Mouse (Mus musculus) limb, embryonic 12.5 days (tissue): ENCODE data around the gene Sncg. TPM values are rescaled to one million over a fixed set of nuclear protein-coding genes. Genes with fewer than 3 reads are reported as not detected.
A peak's percentile ranks its signal among the peaks of the same experiment; 100 is the strongest.
"Not testable (repeated sequence)": the region's sequence is repeated elsewhere in the genome, so short reads cannot be mapped to it uniquely, and the experiment has no call there.

Source experiments
- ATAC-seq: fragments of 200-750 bp; cut with Nextera tagmentation; 2 replicates; pipeline ENCODE4 v1.8.0; 2017; ENCODE audit warnings: low read depth, moderate TSS enrichment; ENCODE audit not compliant: insufficient number of reproducible peaks, insufficient read depth, low FRiP score, low TSS enrichment
- H3K27ac ChIP-seq: fragments of 300-500 bp; sonication (generic); 2 replicates; pipeline ENCODE4 v1.5.1; 2016; ENCODE audit warnings: mild to moderate bottlenecking, moderate library complexity
- H3K27me3 ChIP-seq: fragments of 300-500 bp; sonication (generic); 2 replicates; pipeline ENCODE4 v1.6.1; 2016; ENCODE audit warnings: mild to moderate bottlenecking, moderate library complexity
- H3K36me3 ChIP-seq: fragments of 300-500 bp; sonication (generic); 2 replicates; pipeline ENCODE4 v1.6.1; 2016; ENCODE audit warnings: mild to moderate bottlenecking, moderate library complexity
- H3K4me1 ChIP-seq: fragments of 300-500 bp; sonication (generic); replicated peaks from 2 replicates; pipeline ENCODE4 v1.6.1; 2016
- H3K4me2 ChIP-seq: fragments of 300-500 bp; sonication (generic); 2 replicates; pipeline ENCODE4 v1.6.1; 2016; ENCODE audit warnings: mild to moderate bottlenecking, moderate library complexity
- H3K4me3 ChIP-seq: fragments of 300-500 bp; sonication (generic); replicated peaks from 2 replicates; pipeline ENCODE4 v1.5.1; 2016; ENCODE audit warnings: mild to moderate bottlenecking
- H3K9ac ChIP-seq: fragments of 300-500 bp; sonication (generic); replicated peaks from 2 replicates; pipeline ENCODE4 v1.6.1; 2016; ENCODE audit warnings: mild to moderate bottlenecking, moderate library complexity
- H3K9me3 ChIP-seq: fragments of 300-500 bp; sonication (generic); 2 replicates; pipeline ENCODE4 v1.6.1; 2016; ENCODE audit warnings: mild to moderate bottlenecking, moderate library complexity
- WGBS: fragments of 180-500 bp; shearing (Covaris S2); methylation state at CpG from one replicate; pipeline ENCODE4 v1.1.7; 2016; 5-methylcytosine and 5-hydroxymethylcytosine counted together
- polyA plus RNA-seq: library from polyadenylated mRNA; unstranded; fragments of >200 nt; fragmentation: Nextera tagmentation; extraction: Ambion mirVana; gene quantifications from 2 replicates; pipeline ENCODE4 v1.2.1, GENCODE M21; 2016

Sncg gene
- polyA plus RNA-seq, 1 experiment from 2014 or later = 7.5 TPM

DNA sequence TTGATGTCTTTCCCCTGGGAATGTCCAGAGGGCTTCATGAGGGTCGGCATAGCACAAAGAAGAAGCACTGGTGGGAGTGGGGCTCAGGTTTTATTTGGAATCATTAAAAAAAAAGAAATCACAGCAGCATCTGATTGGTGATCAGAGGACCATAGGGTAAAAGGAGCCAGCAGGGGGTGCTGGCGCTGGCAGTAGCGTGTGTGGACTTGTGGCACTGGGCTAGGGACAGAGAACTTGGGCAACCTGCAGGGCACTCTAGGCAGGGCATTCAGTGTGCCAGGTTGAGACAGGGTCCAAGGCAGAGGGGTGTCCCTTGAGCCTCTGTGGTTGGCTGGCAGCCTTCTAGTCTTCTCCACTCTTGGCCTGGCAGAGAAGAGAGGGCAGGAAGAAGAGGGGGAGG lies 4.4 kb downstream of the Sncg start:
- ATAC-seq = no peak
- WGBS = 46% methylated on average over 3 of the region's 3 CpGs
- no peaks in the 10 kb centered on the region for H3K9me3 ChIP-seq

DNA sequence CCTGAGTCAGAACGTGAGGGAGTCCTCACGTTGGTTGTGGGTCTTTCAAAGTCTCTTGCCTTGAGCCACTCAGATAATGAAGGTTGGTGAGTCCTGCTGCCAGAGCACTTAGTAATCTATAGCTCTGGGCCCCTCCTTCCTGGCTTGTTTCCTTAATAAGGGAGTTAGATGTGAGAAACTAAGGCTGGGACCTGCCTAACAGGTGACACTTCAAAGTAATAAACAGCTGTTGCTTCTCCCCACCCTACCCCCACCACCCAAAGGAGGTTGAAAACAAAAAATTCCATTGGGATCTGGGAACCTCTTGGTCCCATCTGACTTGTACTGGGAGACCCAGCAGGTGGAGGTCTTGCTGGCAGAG lies 9.5 kb downstream of the Sncg start:
- no peaks in the 10 kb centered on the region for H3K9me3 ChIP-seq
- no peak overlapping the region for H3K9ac ChIP-seq
- H3K4me1 ChIP-seq = peaks cover 10% of the 10 kb centered on the region
- 93% methylated on average over 2 of the region's 2 CpGs for WGBS
- no peaks in the 10 kb centered on the region for H3K36me3 ChIP-seq
- peaks cover 24% of the 10 kb centered on the region for H3K27me3 ChIP-seq
- H3K4me3 ChIP-seq = no peak overlapping the region
- H3K4me2 ChIP-seq = no peak overlapping the region
- no peak overlapping the region for H3K27ac ChIP-seq
- no peak for ATAC-seq

More for the DNA sequence above, 4.4 kb downstream of the Sncg start:
- H3K4me2 ChIP-seq = no peak overlapping the region
- no peak overlapping the region for H3K27ac ChIP-seq
- no peaks in the 10 kb centered on the region for H3K36me3 ChIP-seq
- H3K9ac ChIP-seq = no peak overlapping the region
- H3K27me3 ChIP-seq = no peaks in the 10 kb centered on the region
- no peak overlapping the region for H3K4me3 ChIP-seq
- peaks cover 8% of the 10 kb centered on the region; the same call in 1 of the 2 replicates for H3K4me1 ChIP-seq

DNA sequence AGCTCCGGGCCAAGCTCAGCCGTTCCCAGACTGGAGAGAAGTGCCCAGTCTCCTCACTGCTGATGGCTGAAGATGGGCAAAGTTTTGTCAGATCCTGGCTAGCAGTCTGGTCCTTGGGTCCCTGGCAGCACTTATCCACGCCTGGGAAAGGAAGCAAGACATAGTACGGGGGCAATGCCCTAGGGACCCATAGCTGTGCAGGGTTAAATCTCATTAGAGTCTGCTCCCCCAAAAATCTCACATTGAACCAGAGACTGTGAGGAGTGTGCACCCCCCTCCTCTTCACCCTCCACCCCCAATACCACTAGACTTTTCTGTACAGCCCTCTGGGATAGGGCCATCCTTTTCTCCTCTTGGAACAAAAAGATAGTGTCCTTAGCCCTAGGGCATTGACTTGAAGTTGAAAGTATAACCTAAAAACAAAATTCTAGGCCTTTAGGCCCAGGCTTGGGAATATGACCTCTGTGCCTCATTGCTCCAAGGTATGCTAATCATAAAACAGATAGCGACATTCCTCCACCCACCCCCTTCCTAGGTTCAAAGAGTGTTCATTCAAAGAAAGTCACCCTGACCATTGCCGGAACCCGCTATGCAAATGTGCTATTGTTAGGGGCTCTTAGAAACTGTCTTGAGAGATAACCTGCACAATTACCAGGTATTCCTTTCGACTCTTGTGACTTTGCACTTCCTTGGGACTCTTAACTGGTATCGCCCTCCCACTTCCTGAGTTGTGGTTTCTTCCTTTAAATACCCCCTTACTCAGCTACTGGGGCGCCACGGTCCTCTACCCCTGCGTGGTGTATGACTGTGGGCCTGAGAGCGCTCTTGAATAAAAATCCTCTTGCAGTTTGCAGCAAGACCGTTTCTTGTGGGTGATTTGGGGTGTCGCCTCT lies 10.1 kb downstream of the Sncg start:
- not testable (repeated sequence) for ATAC-seq
- 80% methylated on average over 15 of the region's 15 CpGs for WGBS

DNA sequence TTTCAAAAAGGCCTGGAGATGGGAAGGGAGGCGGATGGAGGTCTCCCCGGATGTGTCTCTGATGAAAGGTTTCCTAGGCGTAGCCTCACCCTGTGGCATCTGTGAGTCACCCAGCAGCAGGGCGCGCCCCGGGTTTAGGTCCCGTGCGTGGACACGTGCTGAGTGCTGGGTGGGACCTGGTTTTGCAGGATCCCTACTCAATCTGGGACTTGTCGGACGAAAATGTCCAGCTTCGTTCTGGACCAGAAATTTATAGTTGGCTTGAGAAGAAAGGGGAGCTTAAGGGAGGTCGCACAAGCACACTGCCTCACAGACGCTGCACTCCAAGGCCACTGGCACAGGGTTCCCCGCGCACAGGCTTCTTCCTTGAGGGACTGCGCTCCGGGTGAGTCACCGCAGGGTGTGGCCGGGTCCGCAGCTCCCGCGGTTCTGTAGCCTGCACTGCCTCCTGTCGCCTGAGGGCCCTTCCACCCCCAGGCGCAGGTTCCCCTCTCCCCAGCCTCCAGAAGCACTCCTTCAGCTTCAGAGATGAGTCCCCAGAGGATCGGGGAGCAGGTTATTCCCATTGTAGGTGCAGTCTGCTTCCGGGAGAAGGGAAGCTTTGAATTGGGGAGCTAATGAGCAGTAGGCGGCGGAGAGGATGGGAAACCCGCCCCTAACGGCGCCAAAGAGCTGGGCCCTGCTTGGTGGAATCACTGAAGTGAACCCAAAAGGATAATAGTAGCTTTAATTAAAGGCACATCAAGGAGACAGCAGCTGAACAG lies 10.9 kb downstream of the Sncg start:
- Histone ChIP-seq H3K36me3 (no peaks in the 10 kb centered on the region), H3K9ac (peak overlapping the region; percentile 57), H3K4me1 (peaks cover 10% of the 10 kb centered on the region), H3K9me3 (no peaks in the 10 kb centered on the region), H3K27ac (no peak overlapping the region), H3K27me3 (peaks cover 24% of the 10 kb centered on the region), H3K4me3 (peak overlapping the region; percentile 42), H3K4me2 (peak overlapping the region; percentile 80)
- 3% methylated on average over 32 of the region's 32 CpGs for WGBS
- peak; percentile 40; the same call in 1 of the 2 replicates for ATAC-seq

More for the DNA sequence above, 10.1 kb downstream of the Sncg start:
- H3K4me3 ChIP-seq = peak overlapping the region; percentile 42
- not testable (repeated sequence) for H3K36me3 ChIP-seq, H3K27ac ChIP-seq, H3K9ac ChIP-seq, H3K9me3 ChIP-seq, H3K4me1 ChIP-seq
- H3K4me2 ChIP-seq = peak overlapping the region; percentile 80
- peaks cover 24% of the 10 kb centered on the region for H3K27me3 ChIP-seq

DNA sequence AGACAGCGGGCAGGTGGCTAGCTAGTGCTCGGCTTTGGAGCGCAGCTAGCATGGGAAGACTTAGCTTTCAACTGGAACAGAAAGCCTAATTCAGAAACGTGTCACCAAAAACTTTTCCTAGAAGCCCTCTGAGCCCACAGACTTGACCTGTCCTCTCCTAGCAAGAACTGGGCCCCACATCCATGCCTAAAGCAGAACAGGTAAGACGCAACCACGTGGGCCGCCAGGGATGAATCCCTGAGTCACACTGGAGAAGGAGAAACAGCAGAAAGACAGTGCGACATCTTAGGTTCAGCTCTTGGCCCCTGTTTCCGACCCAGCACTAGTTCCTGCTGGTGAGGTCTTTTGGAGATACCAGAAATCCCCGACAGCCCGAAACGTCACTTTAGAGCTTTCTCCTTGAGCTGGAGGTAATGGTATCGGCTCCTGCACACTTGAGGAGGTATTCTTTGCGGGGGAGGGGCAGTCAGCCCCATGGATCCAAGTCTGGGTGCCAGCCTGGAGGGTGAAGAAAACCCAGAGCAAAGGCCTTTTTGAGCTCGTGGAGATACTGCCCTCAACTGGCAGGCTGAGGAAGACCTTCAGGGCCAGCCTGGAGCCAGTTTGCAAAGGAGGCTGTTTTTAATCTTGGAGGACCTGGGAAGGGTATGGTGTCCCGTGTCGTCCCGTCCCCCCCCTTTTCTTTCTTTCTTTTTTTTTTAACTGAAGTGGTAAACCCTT lies 11.7 kb downstream of the Sncg start:
- no peak for ATAC-seq

DNA sequence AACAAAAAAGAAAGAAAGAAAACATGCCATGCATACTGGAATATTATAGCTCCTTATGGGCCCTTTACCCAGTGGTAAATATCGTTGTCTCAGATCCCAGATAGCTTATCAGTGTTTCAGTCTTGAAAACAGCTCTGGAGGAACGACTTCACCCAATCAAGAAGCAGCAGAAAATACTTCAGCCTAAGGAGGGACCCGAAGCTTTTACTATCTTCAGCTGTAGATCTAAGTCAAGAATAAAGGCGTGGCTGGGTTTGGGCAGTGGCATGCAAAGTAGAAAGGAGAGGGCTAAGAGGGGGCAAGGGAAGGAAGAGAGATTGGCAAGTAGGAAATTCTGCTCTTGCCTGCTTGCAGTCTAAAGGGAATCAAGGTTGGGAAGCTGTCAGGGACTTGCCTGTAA lies 12.5 kb downstream of the Sncg start:
- no peak overlapping the region for H3K4me2 ChIP-seq
- H3K36me3 ChIP-seq = no peaks in the 10 kb centered on the region
- H3K27ac ChIP-seq = no peak overlapping the region
- no peak overlapping the region for H3K9ac ChIP-seq
- ATAC-seq = no peak
- H3K27me3 ChIP-seq = peaks cover 24% of the 10 kb centered on the region
- H3K4me3 ChIP-seq = no peak overlapping the region
- H3K9me3 ChIP-seq = no peaks in the 10 kb centered on the region
- H3K4me1 ChIP-seq = peaks cover 10% of the 10 kb centered on the region
- 66% methylated on average over 4 of the region's 4 CpGs for WGBS

More for the DNA sequence above, 11.7 kb downstream of the Sncg start:
- H3K4me2 ChIP-seq = peak overlapping the region; percentile 80
- H3K9ac ChIP-seq = peak overlapping the region; percentile 57; the same call in 1 of the 2 replicates
- 29% methylated on average over 18 of the region's 18 CpGs for WGBS
- H3K36me3 ChIP-seq = no peaks in the 10 kb centered on the region
- peaks cover 24% of the 10 kb centered on the region for H3K27me3 ChIP-seq
- H3K4me3 ChIP-seq = peak overlapping the region; percentile 42
- no peak overlapping the region for H3K27ac ChIP-seq
- H3K4me1 ChIP-seq = peaks cover 10% of the 10 kb centered on the region
- no peaks in the 10 kb centered on the region for H3K9me3 ChIP-seq

DNA sequence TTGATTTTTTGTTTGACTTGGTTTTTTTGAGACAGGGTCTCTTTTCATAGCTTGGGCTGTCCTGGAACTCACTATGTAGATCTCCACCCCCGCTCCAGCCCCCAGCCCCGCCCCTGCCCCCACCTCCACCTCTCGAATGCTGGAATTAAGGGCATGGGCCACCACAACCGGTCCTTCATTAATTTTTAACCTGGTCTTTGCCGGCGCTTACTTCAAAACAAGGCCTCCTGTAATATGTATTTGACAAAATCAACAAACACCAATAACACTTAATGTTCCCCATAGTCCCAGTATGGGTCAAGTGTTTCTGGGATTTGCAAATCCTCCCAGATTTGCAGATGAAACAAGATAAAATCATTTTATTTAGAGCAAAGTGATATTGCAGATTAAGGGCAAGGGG lies 14.3 kb downstream of the Sncg start:
- no peak overlapping the region for H3K27ac ChIP-seq
- H3K9me3 ChIP-seq = no peaks in the 10 kb centered on the region
- no peak overlapping the region for H3K9ac ChIP-seq
- H3K27me3 ChIP-seq = peaks cover 24% of the 10 kb centered on the region
- ATAC-seq = no peak
- no peaks in the 10 kb centered on the region for H3K36me3 ChIP-seq
- peaks cover 10% of the 10 kb centered on the region for H3K4me1 ChIP-seq
- 53% methylated on average over 6 of the region's 6 CpGs for WGBS
- H3K4me2 ChIP-seq = no peak overlapping the region
- H3K4me3 ChIP-seq = no peak overlapping the region

DNA sequence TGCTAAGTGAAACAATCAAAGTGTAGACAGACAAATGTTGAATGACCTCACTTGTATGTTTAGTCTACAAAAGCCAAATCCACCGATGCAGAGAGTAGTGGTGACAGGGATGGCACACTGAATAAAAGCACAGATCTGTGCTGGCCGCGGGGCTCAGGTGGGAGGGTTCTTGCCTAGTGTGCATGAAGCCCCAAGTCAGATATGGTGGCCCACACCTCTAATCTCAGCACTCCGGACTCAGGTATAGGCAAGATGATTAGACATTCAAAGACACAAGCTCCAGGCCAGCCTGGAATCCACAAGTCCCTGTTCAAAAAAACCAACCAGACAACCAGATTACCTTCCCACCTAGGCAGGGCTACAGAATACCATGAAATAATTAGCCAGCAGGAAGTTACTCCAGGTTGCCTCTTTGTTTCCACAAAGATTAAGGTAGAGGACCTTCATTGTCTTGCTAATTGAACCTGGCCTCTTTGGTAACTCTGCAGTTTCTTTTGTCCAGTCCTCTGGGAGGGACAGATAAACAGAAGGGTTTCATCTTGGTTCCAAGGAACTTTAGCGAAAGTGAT lies 14.8 kb downstream of the Sncg start:
- peaks cover 24% of the 10 kb centered on the region for H3K27me3 ChIP-seq
- H3K4me2 ChIP-seq = no peak overlapping the region
- H3K9ac ChIP-seq = no peak overlapping the region
- no peak for ATAC-seq
- H3K9me3 ChIP-seq = no peaks in the 10 kb centered on the region
- H3K4me1 ChIP-seq = peaks cover 10% of the 10 kb centered on the region
- no peaks in the 10 kb centered on the region for H3K36me3 ChIP-seq
- 57% methylated on average over 5 of the region's 5 CpGs for WGBS
- H3K27ac ChIP-seq = no peak overlapping the region
- H3K4me3 ChIP-seq = no peak overlapping the region

DNA sequence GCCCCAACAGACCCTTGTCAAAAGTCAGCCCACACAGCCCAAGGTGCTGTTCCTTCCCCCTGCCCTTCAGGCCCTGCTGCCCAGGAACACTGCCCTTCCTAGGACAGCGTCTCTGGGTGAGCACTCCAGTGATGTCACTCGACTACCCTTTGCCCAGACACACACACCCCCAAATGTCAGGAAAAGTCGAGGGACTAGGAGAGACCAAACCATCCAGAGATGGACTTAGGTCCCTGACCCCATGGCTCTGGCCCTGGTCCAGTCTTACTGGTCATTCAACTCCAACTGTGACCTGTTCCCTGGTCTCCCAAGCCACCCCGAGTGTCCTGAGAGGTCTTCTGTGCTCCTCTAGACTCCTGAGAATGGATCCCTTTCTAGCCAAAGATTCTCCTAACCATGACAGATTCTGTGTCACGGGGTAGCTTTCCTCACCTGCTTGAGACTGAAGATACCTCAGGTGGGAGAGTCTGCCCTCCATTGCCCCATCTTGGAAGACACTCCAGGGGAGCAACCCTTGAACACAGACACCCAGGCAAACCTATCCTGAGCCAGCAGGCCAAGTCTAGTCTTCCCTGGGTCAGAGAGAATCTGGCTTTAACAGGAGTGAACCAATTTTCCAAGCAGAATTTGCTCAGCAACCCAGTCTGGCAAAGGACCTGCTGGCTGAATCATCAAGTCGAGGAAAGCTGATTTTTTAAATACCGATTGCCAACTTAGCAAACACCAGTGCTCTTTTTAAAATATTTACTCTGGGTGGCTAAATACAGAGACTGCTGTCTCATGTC lies 16.7 kb downstream of the Sncg start:
- no peak overlapping the region for H3K4me3 ChIP-seq
- H3K9me3 ChIP-seq = no peaks in the 10 kb centered on the region
- no peaks in the 10 kb centered on the region for H3K4me1 ChIP-seq
- H3K27ac ChIP-seq = no peak overlapping the region
- H3K27me3 ChIP-seq = peaks cover 12% of the 10 kb centered on the region
- H3K36me3 ChIP-seq = no peaks in the 10 kb centered on the region
- no peak for ATAC-seq
- H3K9ac ChIP-seq = no peak overlapping the region
- no peak overlapping the region for H3K4me2 ChIP-seq
- 82% methylated on average over 7 of the region's 7 CpGs for WGBS

DNA sequence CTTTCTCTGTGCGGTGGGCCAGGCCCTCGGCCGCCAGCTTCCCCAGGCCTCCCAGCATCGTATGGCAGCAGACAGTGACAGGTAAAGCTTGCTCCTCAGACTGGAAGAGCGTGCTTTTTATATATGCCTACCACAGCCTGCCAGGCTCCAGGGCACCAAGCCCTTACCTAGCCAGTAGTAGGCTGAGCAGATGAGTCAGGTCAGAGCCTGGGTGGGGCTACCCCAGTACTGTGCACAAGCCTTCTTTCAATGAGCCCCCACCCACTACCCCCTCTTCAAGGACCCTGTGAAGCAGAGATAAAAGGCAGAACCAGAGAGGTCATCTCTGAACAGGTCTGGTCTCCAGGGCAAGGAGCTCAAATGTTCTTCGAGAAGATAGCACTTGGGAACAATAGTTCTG lies 19.3 kb downstream of the Sncg start, which contains the start of gene Fam25c:
Fam25c (minus strand) TSS at position 133 of the 400 bp plus-strand sequence.
- H3K27ac ChIP-seq = no peak within 1 kb of the TSS
- H3K9ac ChIP-seq = no peak within 1 kb of the TSS
- H3K4me2 ChIP-seq = no peak within 1 kb of the TSS
- H3K36me3 ChIP-seq = no peaks in the 10 kb centered on the region
- no peak within 1 kb of the TSS for H3K4me3 ChIP-seq
- H3K27me3 ChIP-seq = peaks cover 5% of the 10 kb centered on the region; the same call in 1 of the 2 replicates
- 0 out of 2 replicates have a peak, but pooled peaks have one; percentile 52 for ATAC-seq
- 74% methylated on average over 6 of the region's 6 CpGs for WGBS
- H3K9me3 ChIP-seq = no peaks in the 10 kb centered on the region
- no peaks in the 10 kb centered on the region for H3K4me1 ChIP-seq
